Mouse (Mus musculus): ENCODE results near the gene Htra1.

Gene Htra1

GRCm38 (mm10) chr7:130935421-130935792, 504 bp upstream of the Htra1 start:
- DNase-seq (ENCODE audit: low read depth, low spot score), result no peak

DNA sequence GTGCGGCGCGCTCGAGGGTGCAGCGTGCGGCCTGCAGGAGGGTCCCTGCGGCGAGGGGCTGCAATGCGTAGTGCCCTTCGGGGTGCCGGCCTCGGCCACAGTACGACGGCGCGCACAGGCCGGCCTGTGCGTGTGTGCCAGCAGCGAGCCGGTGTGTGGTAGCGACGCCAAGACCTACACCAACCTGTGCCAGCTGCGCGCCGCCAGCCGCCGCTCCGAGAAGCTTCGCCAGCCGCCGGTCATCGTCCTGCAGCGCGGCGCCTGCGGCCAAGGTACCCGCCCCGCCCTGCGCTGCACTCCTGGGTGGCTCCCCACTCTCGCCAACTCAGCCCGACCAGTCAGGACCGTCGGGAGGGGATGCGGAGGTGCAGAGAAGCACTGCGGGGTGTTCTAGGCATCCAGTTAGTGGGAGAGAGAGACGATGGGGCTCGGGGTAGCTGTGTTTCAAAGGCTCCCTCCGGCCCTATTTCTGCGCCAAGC, 601 bp downstream of the Htra1 start:
- DNase-seq (ENCODE audit: low read depth, low spot score), result no peak

DNA sequence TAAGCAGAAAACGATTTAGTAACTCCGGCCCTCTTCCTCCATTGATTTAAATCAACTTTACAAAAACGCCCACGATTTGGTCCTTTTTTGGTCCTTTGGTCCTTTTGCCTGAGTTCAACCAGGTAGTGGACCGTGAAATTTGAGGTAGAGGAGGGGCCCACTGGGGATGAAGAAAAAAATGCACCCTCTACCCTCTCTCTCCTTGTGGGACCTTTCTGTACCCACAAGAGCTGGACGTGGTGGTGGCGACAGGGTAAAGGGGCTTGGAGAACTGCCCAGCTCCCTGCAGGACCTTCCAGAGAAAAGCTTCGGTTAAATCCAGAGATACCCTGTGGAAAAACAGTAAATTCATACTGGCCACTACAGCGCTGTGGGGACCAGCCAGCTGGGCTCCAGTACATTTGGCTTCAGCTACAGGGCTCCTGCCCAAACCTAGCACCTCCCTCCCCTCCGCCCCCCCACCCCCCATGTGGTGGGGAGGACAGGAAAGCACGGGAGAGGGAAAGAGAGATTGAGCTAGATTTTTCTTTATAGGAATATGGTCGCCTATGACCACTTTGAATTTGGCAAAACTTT, 1.4 kb downstream of the Htra1 start:
- DNase-seq (ENCODE audit: low read depth, low spot score), result no peak

DNA sequence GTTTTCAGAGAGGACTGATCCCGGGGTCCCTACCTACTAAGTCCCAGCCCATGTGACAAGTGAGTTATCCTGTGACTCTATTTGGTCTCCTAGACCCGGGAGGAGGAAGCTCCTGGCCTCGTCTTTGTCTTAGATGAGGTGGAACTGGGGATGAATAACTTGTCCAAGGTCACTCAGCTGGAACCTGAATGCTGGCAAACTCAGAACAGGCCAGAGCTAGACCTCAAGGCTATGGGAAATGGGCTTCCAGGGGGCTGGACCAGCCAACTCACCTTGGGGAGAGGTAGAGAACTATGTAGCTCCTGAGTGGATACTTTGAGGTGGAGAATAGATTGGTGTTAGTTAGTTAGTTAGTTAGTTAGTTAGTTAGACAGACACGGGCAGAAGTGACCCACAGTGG, 2.1 kb downstream of the Htra1 start:
- DNase-seq (ENCODE audit: low read depth, low spot score), result no peak

DNA sequence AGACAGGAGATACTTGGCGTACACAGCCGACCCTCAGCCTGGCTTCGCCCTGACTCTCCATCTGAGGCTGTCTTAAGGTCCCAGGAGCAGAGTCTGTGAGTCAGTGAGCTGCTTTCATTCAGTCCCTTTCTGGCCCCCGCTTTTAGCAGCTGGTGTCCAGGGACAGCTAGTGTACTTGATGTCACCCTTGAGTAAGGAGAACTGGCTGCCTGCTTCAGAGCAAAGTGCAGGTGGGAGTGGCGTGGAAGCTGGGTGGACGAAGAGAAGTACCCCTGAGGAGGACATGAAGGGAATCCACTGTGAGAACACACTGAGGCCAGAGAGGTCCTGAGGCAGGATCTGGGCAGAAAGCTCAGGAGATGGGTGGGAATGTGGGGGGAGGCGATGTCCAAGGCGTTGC, 3.0 kb downstream of the Htra1 start:
- no peak for DNase-seq (ENCODE audit: low read depth, low spot score)

DNA sequence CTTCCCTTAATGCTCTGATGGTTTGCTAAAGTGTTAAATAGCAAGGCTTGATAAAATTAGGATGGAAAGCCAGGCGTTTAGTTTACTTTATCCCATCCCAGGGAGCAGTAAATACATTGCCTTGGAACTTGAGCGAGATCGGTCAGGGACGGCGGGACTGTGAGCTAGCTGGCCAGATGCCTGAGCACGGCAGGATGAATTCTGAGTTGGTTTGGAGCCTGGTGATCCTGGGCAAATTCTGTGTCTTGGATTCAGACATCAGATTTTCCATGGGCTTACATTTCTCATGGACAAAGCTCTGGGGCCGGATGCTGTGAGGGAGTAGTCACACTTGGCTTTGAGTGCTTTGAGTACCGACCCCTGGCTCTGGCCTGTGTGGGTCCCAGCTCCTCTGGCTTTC, 4.8 kb downstream of the Htra1 start:
- no peak for DNase-seq (ENCODE audit: low read depth, low spot score)

- DNase-seq (ENCODE audit: low read depth, low spot score), result no peak
Measured at GRCm38 (mm10) chr7:130943280-130943895, 7.5 kb downstream of the Htra1 start.

- no peak for DNase-seq (ENCODE audit: low read depth, low spot score)
Measured at GRCm38 (mm10) chr7:130944766-130945475, 9.0 kb downstream of the Htra1 start.

- no peak for DNase-seq (ENCODE audit: low read depth, low spot score)
Measured at GRCm38 (mm10) chr7:130945730-130946129, 9.8 kb downstream of the Htra1 start.

DNA sequence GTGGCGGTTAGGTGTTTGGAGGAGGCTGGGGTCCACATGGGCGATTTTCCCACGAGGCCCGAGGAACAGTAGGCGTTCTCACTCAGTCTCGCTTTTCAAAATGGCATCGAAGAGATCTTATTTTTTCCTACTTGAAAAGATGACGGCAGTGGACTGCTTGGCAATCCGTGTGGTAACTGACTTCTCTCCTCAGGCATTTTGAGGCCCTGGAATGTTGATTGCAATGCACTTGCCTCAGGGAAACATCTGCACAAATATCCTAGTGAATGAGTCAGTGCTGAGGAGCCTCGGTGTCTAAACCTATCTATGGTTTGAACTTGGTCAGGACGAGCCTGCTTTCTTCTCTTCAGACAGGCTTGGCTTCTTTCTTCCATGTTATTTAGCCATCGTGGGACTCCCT, 10.4 kb downstream of the Htra1 start:
- no peak for DNase-seq (ENCODE audit: low read depth, low spot score)

DNA sequence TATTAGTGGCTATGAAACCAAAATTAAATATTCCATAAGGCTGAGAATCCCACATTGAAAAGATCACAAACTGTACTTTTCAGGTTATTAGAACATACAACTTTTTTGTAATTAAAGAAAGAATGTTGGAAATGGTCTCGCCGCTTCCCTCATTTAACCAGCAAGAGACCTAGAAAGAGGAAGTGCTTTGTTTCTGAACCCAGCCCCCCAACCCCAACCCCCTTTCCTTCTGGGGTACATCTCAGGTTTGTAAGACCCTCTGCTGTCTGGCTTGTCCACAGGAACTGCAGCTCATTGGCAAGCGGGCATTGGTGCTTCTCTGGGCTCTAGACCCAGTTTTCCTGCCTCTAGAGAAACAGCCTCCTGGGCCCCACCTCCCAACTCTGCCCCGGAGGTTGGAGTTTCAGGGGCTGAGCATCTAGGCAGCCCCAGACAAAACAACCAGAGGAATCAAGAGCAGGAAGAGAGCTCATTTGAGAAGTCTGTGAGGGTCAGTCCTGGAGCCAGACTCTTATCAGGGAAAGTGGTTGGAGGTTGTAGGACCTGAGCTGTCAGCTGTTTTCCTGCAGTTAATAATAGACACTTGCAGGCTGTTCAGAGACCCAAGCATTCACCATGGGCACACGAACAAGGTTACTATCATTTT, 12.8 kb downstream of the Htra1 start:
- DNase-seq (ENCODE audit: low read depth, low spot score), result no peak

DNA sequence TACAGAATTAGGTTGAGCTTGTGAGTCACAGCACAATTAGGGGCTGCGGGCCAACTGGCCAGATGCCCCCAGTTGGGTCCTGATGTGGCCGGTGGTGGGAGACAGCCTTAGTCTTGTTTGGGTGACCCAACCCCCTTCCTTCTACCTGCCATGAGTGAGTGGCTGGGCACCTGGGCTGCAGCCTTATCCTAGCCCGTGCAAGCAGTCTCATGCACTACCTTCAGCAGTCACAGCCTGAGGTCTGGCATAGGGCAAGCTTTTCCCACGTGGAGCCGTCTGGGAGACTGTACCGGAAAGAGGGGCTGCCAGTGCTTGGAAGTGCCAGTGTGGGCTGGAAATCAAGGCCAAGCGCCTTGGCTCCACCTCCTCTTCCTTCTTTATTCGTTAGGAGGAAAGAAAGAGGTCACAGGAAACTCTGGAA, 13.4 kb downstream of the Htra1 start:
- no peak for DNase-seq (ENCODE audit: low read depth, low spot score)

DNA sequence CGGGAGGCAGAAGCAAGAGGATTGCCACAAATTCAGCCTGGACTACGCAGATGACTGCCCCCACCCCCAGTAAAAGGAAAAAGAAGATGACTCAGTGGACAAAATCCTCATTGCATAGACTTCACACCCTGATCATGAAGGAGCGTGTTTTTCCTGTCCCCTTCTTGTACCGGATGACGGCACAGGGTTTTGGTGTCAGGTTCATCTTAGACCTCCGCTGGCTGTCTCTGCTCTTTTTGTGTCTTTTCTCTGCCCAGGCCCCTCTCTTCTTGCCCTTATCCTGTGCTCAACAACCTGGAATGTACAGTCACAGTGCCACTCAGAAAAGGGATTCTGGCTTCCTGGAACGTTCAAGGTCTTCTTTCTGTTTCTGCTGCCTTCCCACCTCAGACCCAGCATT, 14.6 kb downstream of the Htra1 start:
- no peak for DNase-seq (ENCODE audit: low read depth, low spot score)

GRCm38 (mm10) chr7:130951004-130951403, 15.1 kb downstream of the Htra1 start:
- no peak for DNase-seq (ENCODE audit: low read depth, low spot score)

DNA sequence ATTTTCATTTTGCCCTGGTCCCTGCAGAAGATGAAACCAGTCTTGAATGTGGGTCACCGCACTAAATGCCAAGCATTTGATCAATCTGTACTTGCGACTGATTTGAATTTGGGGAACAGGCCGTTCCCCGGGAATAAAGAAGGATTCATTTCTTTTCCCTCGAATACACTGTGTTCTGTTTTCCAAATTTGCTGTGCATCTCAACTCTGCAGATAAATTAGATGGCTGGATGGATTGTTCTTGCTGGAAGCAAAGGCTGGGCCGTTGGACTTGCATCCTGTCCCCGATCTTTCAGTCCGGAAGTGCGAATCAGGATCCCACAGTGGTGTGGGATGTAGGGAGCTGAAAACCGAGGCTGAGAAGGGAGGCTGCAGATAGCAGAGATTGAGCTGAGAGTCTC, 17.5 kb downstream of the Htra1 start:
- no peak for DNase-seq (ENCODE audit: low read depth, low spot score)

DNA sequence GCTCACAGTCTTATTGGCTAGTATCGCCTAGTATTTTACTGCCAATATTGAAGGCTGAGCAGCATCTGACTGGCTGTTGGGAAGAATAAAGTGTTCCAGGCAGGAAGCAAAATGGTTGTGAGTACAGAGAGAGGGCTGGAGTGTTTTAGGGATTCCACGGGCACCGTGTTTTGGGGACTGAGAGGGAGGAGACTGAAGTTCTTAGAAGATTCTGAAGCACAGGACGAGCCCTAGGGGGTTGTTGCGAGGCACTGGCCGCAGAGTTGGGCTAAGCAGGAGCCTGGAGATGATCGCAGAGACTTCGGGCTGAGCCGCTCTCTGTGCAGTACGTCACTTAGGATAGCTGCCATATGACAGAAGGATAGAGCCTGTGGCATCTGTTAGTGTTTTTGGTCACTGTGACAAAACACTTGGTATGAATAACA, 18.3 kb downstream of the Htra1 start:
- DNase-seq (ENCODE audit: low read depth, low spot score), result no peak

- no peak for DNase-seq (ENCODE audit: low read depth, low spot score)
Measured at GRCm38 (mm10) chr7:130958551-130958950, 22.6 kb downstream of the Htra1 start.

DNA sequence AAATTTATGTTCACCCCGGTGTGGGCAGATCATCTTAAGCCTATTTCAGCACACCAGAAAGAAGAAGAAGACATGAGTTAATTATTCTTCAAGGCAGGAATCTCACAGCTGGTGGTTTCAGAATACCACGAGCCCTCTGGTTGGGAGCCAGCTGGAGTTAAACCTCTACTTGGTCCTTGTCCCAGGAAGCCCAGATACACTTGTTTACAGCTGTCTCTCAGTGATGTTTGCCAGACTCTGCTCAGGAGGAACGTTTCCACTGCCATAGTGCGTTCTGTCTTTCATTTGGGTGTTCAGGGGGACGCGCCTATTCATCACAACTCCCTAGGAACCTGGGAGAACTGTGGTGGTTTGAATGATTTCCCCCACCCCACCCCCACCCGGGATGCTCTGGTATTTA, 24.0 kb downstream of the Htra1 start:
- DNase-seq (ENCODE audit: low read depth, low spot score), result no peak

GRCm38 (mm10) chr7:130961429-130961828, 25.5 kb downstream of the Htra1 start:
- DNase-seq (ENCODE audit: low read depth, low spot score), result no peak

DNA sequence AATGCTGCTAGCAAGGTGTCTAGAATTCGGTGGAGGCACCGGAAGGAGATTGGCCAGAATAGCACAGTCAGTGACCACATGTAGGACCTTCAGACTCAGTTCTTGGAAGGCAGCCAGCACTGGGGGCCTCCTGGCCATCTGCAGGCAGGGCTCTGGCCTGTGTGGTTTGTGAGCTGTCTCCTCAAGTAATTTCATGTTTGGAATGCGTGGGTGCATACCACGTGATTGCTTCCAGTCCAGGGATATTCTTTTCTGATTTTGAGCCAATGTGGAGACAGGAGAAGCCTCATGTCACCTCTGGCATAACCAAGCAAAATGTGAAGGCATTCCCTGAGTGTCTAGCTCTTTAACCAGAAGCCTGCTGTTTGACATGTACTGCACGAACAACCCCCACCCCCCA, 28.8 kb downstream of the Htra1 start:
- DNase-seq (ENCODE audit: low read depth, low spot score), result no peak

- DNase-seq (ENCODE audit: low read depth, low spot score), result no peak
Measured at GRCm38 (mm10) chr7:130965396-130965795, 29.5 kb downstream of the Htra1 start.

DNA sequence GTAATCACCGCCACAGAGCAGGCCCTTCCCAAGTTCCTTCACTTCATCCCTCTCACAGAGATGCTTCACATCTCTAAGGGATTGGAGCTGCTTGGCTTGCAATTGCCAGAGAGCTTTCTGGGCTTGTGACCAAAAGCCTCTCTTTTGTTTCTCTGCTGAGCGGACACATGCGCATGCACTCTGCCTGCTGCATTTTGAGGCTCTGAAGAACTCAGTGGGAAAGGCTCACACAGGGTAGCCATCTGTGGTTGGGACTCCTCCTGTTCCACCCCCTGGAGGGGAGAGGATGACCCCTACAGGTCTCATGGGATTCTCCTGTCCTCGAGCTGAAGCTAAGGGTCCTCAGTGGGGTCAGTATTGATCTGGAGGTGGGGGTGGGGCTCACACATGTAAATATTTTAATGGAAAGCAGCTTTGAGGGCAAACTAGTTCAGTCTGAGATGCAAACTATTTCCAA, 30.0 kb downstream of the Htra1 start:
- no peak for DNase-seq (ENCODE audit: low read depth, low spot score)

- DNase-seq (ENCODE audit: low read depth, low spot score), result no peak
Measured at GRCm38 (mm10) chr7:130966451-130966850, 30.5 kb downstream of the Htra1 start.

Measured in brain, embryonic 18.5 days (tissue).